Mouse (Mus musculus): ENCODE measurements around the gene Dnaaf5. TPM values are rescaled to one million over a fixed set of nuclear protein-coding genes. Genes with fewer than 3 reads are reported as not detected.
A peak's percentile ranks its signal among the peaks of the same experiment; 100 is the strongest.

The Dnaaf5 gene
- polyA plus RNA-seq, 1 experiment from 2014 or later: 2.9 TPM

DNA sequence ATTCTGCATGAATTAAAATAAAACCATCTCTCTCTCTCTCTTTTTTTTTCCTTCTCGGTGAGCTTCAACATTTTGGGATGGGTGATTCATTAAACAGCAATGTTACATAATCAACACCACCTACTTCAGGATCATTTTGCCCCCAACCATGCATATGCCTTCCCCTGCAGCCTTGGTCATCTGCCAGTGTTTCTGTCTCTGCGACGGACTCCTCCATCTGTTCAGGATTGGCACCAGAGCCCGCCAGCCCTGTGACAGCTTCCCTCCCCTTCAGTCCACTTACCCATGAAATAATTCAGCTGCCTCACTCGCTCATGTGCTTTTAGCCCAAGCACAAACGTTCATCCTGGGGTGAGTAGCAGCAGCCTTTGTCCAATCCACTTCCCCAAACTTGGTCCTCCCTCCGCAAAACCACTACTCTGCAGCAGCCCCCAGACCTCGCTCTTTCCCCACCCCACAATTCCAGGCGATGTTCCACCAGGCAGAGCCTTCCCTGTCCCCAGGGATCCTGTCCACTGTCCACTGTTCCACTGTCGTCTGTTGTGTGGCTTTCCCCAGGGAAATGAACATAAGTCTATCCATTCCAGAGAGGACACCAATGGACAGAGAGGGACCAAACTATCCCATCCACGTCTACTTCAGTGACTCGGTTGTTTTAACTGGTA is 11.6 kb upstream of the Dnaaf5 start:
- Histone ChIP-seq H3K4me3 (ENCODE audit: low read depth, low read length) (no peak overlapping the region), H3K9me3 (ENCODE audit: control insufficient read depth) (no peaks in the 10 kb centered on the region), H3K4me1 (replicated peaks; ENCODE audit: control insufficient read depth, insufficient read depth, low read length) (no peaks in the 10 kb centered on the region), H3K4me2 (replicated peaks; ENCODE audit: low read depth) (no peak overlapping the region), H3K27ac (ENCODE audit: low read depth, low read length) (no peak overlapping the region), H3K9ac (ENCODE audit: low read depth, low read length) (no peak overlapping the region), H3K27me3 (replicated peaks; ENCODE audit: control insufficient read depth, insufficient read depth, low read length) (no peaks in the 10 kb centered on the region), H3K36me3 (ENCODE audit: control insufficient read depth, insufficient read depth) (no peaks in the 10 kb centered on the region)
- no peak for ATAC-seq
- TF ChIP-seq CTCF (IDR thresholded peaks at IDR 0.05; ENCODE audit: low read depth): no peak
- 49% methylated on average over 12 of the region's 12 CpGs for WGBS

DNA sequence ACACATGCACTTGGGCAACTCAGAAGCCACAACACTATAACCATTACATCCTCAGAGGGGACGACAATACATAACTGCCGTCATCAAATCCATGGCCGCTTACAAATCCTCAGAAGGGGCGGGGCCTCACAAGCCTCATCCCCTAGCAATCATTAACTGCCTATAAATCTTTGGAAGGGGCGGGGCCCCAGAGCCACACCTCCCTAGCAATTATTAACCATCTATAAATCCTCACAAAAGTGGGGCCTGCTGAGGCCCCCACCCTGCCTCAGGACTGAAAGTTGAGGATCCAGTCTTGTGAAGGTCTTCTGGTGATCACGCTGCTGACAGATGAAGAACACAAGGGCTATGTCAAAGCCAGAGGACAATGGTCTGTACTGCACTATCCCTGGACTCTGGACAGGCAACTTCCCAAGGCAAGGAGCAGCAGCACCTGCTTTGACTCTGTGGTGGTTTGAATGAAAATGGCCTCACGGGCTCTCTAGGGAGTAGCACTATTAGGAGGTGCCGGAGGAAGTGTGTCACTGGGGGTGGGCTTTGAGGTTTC is 11.0 kb upstream of the Dnaaf5 start:
- 43% methylated on average over 8 of the region's 8 CpGs for WGBS
- no peaks in the 10 kb centered on the region for H3K36me3 ChIP-seq (ENCODE audit: control insufficient read depth, insufficient read depth)
- no peak overlapping the region for H3K4me2 ChIP-seq (replicated peaks; ENCODE audit: low read depth)
- TF ChIP-seq CTCF (IDR thresholded peaks at IDR 0.05; ENCODE audit: low read depth): no peak
- no peaks in the 10 kb centered on the region for H3K9me3 ChIP-seq (ENCODE audit: control insufficient read depth)
- peak; percentile 85 for ATAC-seq
- no peak overlapping the region for H3K9ac ChIP-seq (ENCODE audit: low read depth, low read length)
- H3K4me3 ChIP-seq (ENCODE audit: low read depth, low read length): no peak overlapping the region
- H3K27me3 ChIP-seq (replicated peaks; ENCODE audit: control insufficient read depth, insufficient read depth, low read length): no peaks in the 10 kb centered on the region
- peak overlapping the region; percentile 41; the same call in 1 of the 2 replicates for H3K27ac ChIP-seq (ENCODE audit: low read depth, low read length)
- no peaks in the 10 kb centered on the region for H3K4me1 ChIP-seq (replicated peaks; ENCODE audit: control insufficient read depth, insufficient read depth, low read length)

DNA sequence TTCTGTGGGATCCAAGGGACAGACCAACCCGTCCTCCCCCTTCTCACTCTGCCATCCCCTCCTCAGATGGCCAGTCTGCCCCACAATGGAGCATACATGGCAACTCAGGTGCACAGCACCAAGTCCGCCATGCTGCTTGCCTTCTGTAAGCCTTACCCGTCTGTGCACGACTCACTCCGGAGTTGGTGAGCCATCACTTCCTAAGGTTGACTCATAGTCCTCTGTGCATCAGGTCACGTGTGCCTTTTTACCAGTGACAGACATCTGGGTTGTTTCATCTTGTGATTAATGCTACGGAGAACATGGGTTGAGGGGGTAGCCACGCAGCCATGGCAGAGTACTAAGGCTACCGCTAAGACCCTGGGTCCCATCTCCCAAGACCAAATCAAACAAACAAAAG is 9.4 kb upstream of the Dnaaf5 start:
- 83% methylated on average over 9 of the region's 9 CpGs for WGBS
- TF ChIP-seq CTCF (IDR thresholded peaks at IDR 0.05; ENCODE audit: low read depth): no peak
- ATAC-seq: no peak
- Histone ChIP-seq H3K4me1 (replicated peaks; ENCODE audit: control insufficient read depth, insufficient read depth, low read length) (no peaks in the 10 kb centered on the region), H3K9ac (ENCODE audit: low read depth, low read length) (no peak overlapping the region), H3K9me3 (ENCODE audit: control insufficient read depth) (no peaks in the 10 kb centered on the region), H3K4me3 (ENCODE audit: low read depth, low read length) (no peak overlapping the region), H3K4me2 (replicated peaks; ENCODE audit: low read depth) (no peak overlapping the region), H3K36me3 (ENCODE audit: control insufficient read depth, insufficient read depth) (no peaks in the 10 kb centered on the region), H3K27ac (ENCODE audit: low read depth, low read length) (no peak overlapping the region), H3K27me3 (replicated peaks; ENCODE audit: control insufficient read depth, insufficient read depth, low read length) (no peaks in the 10 kb centered on the region)

DNA sequence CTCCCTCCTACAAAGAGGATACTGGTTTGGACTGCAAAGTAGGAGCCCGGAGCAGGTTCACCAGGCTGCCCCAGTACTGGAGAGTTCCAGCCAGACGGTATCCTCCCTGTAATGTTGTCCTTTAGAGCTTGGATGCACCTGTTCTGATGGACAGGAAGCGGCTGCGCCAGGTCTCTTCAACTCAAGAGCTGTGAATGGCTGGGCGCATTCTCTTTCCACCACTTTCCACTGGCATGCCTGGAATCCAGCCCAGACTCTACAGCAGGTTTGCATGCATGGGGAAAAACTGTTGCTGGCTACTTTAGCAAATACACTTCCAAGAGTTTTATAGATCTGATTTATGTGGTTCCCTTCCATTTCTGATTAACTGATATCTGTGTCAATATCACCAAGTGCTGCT is 8.7 kb upstream of the Dnaaf5 start:
- H3K9ac ChIP-seq (ENCODE audit: low read depth, low read length): no peak overlapping the region
- H3K4me1 ChIP-seq (replicated peaks; ENCODE audit: control insufficient read depth, insufficient read depth, low read length): no peaks in the 10 kb centered on the region
- 59% methylated on average over 5 of the region's 5 CpGs for WGBS
- no peak for ATAC-seq
- H3K36me3 ChIP-seq (ENCODE audit: control insufficient read depth, insufficient read depth): no peaks in the 10 kb centered on the region
- no peak for TF ChIP-seq CTCF (IDR thresholded peaks at IDR 0.05; ENCODE audit: low read depth)
- H3K4me3 ChIP-seq (ENCODE audit: low read depth, low read length): no peak overlapping the region
- no peak overlapping the region for H3K27ac ChIP-seq (ENCODE audit: low read depth, low read length)
- H3K9me3 ChIP-seq (ENCODE audit: control insufficient read depth): no peaks in the 10 kb centered on the region
- H3K27me3 ChIP-seq (replicated peaks; ENCODE audit: control insufficient read depth, insufficient read depth, low read length): no peaks in the 10 kb centered on the region
- H3K4me2 ChIP-seq (replicated peaks; ENCODE audit: low read depth): no peak overlapping the region

DNA sequence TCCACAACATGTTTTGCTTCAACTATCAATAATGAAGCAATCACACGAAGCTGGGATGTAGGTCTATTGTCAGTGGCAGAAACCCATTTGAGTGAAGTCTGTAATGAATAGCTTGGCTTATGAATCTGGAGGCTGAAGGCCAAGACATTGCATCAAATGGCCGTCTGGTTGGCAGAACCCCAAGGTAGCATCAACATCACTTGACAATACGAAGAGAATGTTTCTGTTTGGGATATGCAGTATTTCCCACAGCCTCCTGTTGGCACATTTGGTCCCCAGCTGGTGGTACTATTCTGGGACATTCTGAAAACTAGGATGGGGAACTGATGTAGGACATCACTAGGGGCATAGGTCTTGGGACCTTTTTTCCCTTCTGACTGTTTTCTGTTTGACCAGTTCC is 6.1 kb upstream of the Dnaaf5 start:
- no peaks in the 10 kb centered on the region for H3K4me1 ChIP-seq (replicated peaks; ENCODE audit: control insufficient read depth, insufficient read depth, low read length)
- no peak for ATAC-seq
- H3K9ac ChIP-seq (ENCODE audit: low read depth, low read length): no peak overlapping the region
- H3K27me3 ChIP-seq (replicated peaks; ENCODE audit: control insufficient read depth, insufficient read depth, low read length): no peaks in the 10 kb centered on the region
- 78% methylated on average over 3 of the region's 3 CpGs for WGBS
- no peaks in the 10 kb centered on the region for H3K9me3 ChIP-seq (ENCODE audit: control insufficient read depth)
- H3K4me2 ChIP-seq (replicated peaks; ENCODE audit: low read depth): no peak overlapping the region
- H3K36me3 ChIP-seq (ENCODE audit: control insufficient read depth, insufficient read depth): no peaks in the 10 kb centered on the region
- no peak overlapping the region for H3K4me3 ChIP-seq (ENCODE audit: low read depth, low read length)
- no peak overlapping the region for H3K27ac ChIP-seq (ENCODE audit: low read depth, low read length)
- no peak for TF ChIP-seq CTCF (IDR thresholded peaks at IDR 0.05; ENCODE audit: low read depth)

GRCm38 (mm10) chr5:139145726-139146125 is 4.3 kb upstream of the Dnaaf5 start:
- no peak overlapping the region for H3K4me2 ChIP-seq (replicated peaks; ENCODE audit: low read depth)
- WGBS: 92% methylated on average over 4 of the region's 4 CpGs
- no peak for TF ChIP-seq CTCF (IDR thresholded peaks at IDR 0.05; ENCODE audit: low read depth)
- H3K27ac ChIP-seq (ENCODE audit: low read depth, low read length): no peak overlapping the region
- no peak overlapping the region for H3K9ac ChIP-seq (ENCODE audit: low read depth, low read length)
- no peaks in the 10 kb centered on the region for H3K27me3 ChIP-seq (replicated peaks; ENCODE audit: control insufficient read depth, insufficient read depth, low read length)
- no peaks in the 10 kb centered on the region for H3K9me3 ChIP-seq (ENCODE audit: control insufficient read depth)
- no peak overlapping the region for H3K4me3 ChIP-seq (ENCODE audit: low read depth, low read length)
- H3K4me1 ChIP-seq (replicated peaks; ENCODE audit: control insufficient read depth, insufficient read depth, low read length): no peaks in the 10 kb centered on the region; the same call in 1 of the 2 replicates
- H3K36me3 ChIP-seq (ENCODE audit: control insufficient read depth, insufficient read depth): no peaks in the 10 kb centered on the region
- no peak for ATAC-seq

Data from intestine, postnatal 0 days (tissue).